Mouse (Mus musculus): ENCODE measurements around the gene Rhov.

DNA sequence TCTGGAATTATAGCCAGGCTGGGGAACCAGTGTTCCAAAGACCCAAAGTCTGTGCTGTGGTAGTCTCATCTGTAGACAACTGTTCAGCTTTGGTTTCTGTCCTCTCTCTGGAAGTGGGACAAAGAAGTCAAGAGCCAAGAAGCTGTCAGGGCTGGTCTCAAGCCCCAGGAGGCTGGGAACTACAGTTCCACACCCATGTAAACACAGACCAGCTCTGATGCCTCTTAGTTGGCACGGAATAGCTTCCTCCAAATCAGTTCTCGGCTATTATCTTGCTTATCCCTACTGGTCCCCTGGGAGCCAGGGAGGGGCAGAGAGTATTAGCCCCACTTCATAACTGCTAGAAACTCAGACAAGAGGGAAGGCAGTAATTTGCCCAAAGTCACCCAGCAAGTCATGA lies 9.7 kb downstream of the Rhov start:
- TF ChIP-seq CTCF (IDR thresholded peaks at IDR 0.05): no peak
- TF ChIP-seq EP300 (IDR thresholded peaks at IDR 0.05): no peak
